ENCODE assay signal across 7 mouse cellular contexts in the genomic region with DNA sequence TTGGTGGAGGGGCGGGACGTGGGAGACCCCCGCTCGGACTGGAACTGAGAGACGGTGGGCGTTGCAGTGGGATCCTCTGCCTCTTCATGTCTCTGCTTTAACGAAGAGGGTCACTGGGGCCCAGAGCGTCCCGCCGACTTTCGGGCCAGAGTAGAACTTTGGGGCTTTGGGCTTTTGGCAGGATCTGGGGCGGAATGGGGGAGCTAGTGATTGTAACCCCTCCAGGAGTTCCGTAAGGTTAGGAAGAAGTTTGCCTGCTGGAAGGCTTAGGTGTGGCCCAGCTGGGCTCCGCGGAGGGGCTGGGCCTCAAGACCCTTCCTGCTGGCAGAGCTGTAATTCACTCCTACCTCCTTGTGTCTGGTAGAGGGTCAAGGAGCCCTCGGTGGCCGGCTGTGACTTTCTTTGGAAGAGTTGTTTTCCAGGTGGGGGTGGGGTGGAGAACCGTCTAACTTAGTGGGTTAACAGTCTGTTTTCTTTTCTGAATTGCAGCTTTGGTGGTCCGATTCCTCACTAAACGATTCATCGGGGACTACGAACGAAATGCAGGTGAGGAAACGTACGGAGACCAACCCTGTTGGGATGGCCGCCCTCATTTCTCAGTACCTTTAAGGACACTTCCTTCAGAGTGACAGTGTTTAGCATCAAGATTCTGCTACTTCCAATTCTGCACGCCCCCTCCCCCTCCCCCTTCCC. TPM values are rescaled to one million over a fixed set of nuclear protein-coding genes. Genes with fewer than 3 reads are reported as not detected.
DNase-seq lines count a peak whose midpoint lies in the region; ATAC-seq lines count a peak whose summit lies in the region.

No protein-coding gene starts in this region.

- DNase-seq in lung, postnatal 4 days = no peak
- DNase-seq in embryonic facial prominence, embryonic 11.5 days (ENCODE audit: low spot score) = no peak
- DNase-seq in spleen, adult 12 weeks (ENCODE audit: low spot score) = no peak
- no peak for DNase-seq in urinary bladder, adult 2 months (ENCODE audit: low spot score)

- H3K27ac ChIP-seq in lung, embryonic 16.5 days (ENCODE audit: low read length) = peak overlapping the region; percentile 92
- peak overlapping the region; percentile 78 for H3K27ac ChIP-seq in embryonic facial prominence, embryonic 11.5 days (replicated peaks; ENCODE audit: low read depth, low read length)
- peak overlapping the region; percentile 68 for H3K27ac ChIP-seq in hindbrain, embryonic 16.5 days (ENCODE audit: low read depth, low read length)
- peak overlapping the region; percentile 44 for H3K27ac ChIP-seq in midbrain, embryonic 16.5 days (ENCODE audit: low read length)

- H3K4me1 ChIP-seq in lung, embryonic 16.5 days (replicated peaks; ENCODE audit: control insufficient read depth, insufficient read depth, low read length) = peaks cover 53% of the 10 kb centered on the region
- peaks cover 13% of the 10 kb centered on the region; the same call in 1 of the 2 replicates for H3K4me1 ChIP-seq in embryonic facial prominence, embryonic 11.5 days (ENCODE audit: control insufficient read depth, insufficient read depth, low read length)
- peaks cover 21% of the 10 kb centered on the region for H3K4me1 ChIP-seq in hindbrain, embryonic 16.5 days (ENCODE audit: control insufficient read depth, insufficient read depth, low read depth, low read length)
- peaks cover 23% of the 10 kb centered on the region for H3K4me1 ChIP-seq in midbrain, embryonic 16.5 days (ENCODE audit: control insufficient read depth, insufficient read depth, low read length)

- ATAC-seq in lung, embryonic 16.5 days (ENCODE audit: low read depth) = peak; percentile 6
- no peak for ATAC-seq in embryonic facial prominence, embryonic 11.5 days (replicated peaks; ENCODE audit: insufficient number of reproducible peaks, low FRiP score, low TSS enrichment, low read depth)
- no peak for ATAC-seq in hindbrain, embryonic 16.5 days
- 0 out of 2 replicates have a peak, but pooled peaks have one; percentile 8 for ATAC-seq in midbrain, embryonic 16.5 days

- peak overlapping the region; percentile 99 for H3K4me3 ChIP-seq in lung, embryonic 16.5 days (ENCODE audit: low read length)
- peak overlapping the region; percentile 98 for H3K4me3 ChIP-seq in embryonic facial prominence, embryonic 11.5 days (ENCODE audit: low read depth, low read length)
- H3K4me3 ChIP-seq in hindbrain, embryonic 16.5 days (ENCODE audit: low read length) = peak overlapping the region; percentile 81
- peak overlapping the region; percentile 77 for H3K4me3 ChIP-seq in midbrain, embryonic 16.5 days (ENCODE audit: low read depth, low read length)

- H3K4me2 ChIP-seq in lung, embryonic 16.5 days (ENCODE audit: low read depth, low read length) = peak overlapping the region; percentile 99
- H3K4me2 ChIP-seq in embryonic facial prominence, embryonic 11.5 days (ENCODE audit: low read depth, low read length) = peak overlapping the region; percentile 93
- peak overlapping the region; percentile 89 for H3K4me2 ChIP-seq in hindbrain, embryonic 16.5 days (ENCODE audit: low read length)
- H3K4me2 ChIP-seq in midbrain, embryonic 16.5 days (ENCODE audit: low read length) = peak overlapping the region; percentile 96

- WGBS in lung, embryonic 16.5 days = under 1% methylated on average over 27 of the region's 27 CpGs
- WGBS in embryonic facial prominence, embryonic 11.5 days = under 1% methylated on average over 27 of the region's 27 CpGs
- WGBS in hindbrain, embryonic 16.5 days = 2% methylated on average over 27 of the region's 27 CpGs
- WGBS in midbrain, embryonic 16.5 days = under 1% methylated on average over 27 of the region's 27 CpGs

- H3K36me3 ChIP-seq in lung, embryonic 16.5 days (ENCODE audit: control insufficient read depth, insufficient read depth, low read length) = peaks cover 27% of the 10 kb centered on the region
- H3K36me3 ChIP-seq in embryonic facial prominence, embryonic 11.5 days (replicated peaks; ENCODE audit: control insufficient read depth, insufficient read depth, low read depth, low read length) = no peaks in the 10 kb centered on the region; the same call in none of the 2 replicates
- no peaks in the 10 kb centered on the region for H3K36me3 ChIP-seq in hindbrain, embryonic 16.5 days (ENCODE audit: control insufficient read depth, insufficient read depth, low read length)
- H3K36me3 ChIP-seq in midbrain, embryonic 16.5 days (ENCODE audit: control insufficient read depth, insufficient read depth, low read length) = no peaks in the 10 kb centered on the region

- H3K9ac ChIP-seq in lung, embryonic 16.5 days (ENCODE audit: low read length) = peak overlapping the region; percentile 100
- peak overlapping the region; percentile 96 for H3K9ac ChIP-seq in embryonic facial prominence, embryonic 11.5 days (replicated peaks; ENCODE audit: low read length)
- H3K9ac ChIP-seq in hindbrain, embryonic 16.5 days (ENCODE audit: low read depth, low read length) = peak overlapping the region; percentile 80
- H3K9ac ChIP-seq in midbrain, embryonic 16.5 days (ENCODE audit: low read depth, low read length) = peak overlapping the region; percentile 72

- H3K9me3 ChIP-seq in lung, embryonic 16.5 days (ENCODE audit: control insufficient read depth, low read length) = no peaks in the 10 kb centered on the region
- no peaks in the 10 kb centered on the region for H3K9me3 ChIP-seq in embryonic facial prominence, embryonic 11.5 days (replicated peaks; ENCODE audit: control insufficient read depth, low read length)
- H3K9me3 ChIP-seq in hindbrain, embryonic 16.5 days (ENCODE audit: control insufficient read depth, low read length) = no peaks in the 10 kb centered on the region
- H3K9me3 ChIP-seq in midbrain, embryonic 16.5 days (replicated peaks; ENCODE audit: control insufficient read depth, low read length, poor library complexity, severe bottlenecking) = no peaks in the 10 kb centered on the region

- H3K27me3 ChIP-seq in lung, embryonic 16.5 days (ENCODE audit: control insufficient read depth, insufficient read depth, low read depth, low read length) = no peaks in the 10 kb centered on the region
- no peaks in the 10 kb centered on the region for H3K27me3 ChIP-seq in embryonic facial prominence, embryonic 11.5 days (ENCODE audit: control insufficient read depth, insufficient read depth, low read length)
- no peaks in the 10 kb centered on the region for H3K27me3 ChIP-seq in hindbrain, embryonic 16.5 days (replicated peaks; ENCODE audit: control insufficient read depth, insufficient read depth, low read length)
- H3K27me3 ChIP-seq in midbrain, embryonic 16.5 days (ENCODE audit: control insufficient read depth, insufficient read depth, low read depth, low read length) = 0 out of 2 replicates have a peak, but pooled peaks cover 4% of the 10 kb centered on the region

RNA-seq across cellular contexts. Expression of a gene that starts 0.7 kb away (rescaled TPM):
- 182 and 188 TPM in 2 replicates for polyA plus RNA-seq in lung, embryonic 16.5 days (2015; fragmentation: Nextera tagmentation; extraction: Ambion mirVana)
- polyA plus RNA-seq in embryonic facial prominence, embryonic 11.5 days (2014; fragmentation: Nextera tagmentation; extraction: Ambion mirVana) = 82.8 and 83.8 TPM in 2 replicates
- 19.9 and 20.7 TPM in 2 replicates for polyA plus RNA-seq in hindbrain, embryonic 16.5 days (2015; fragmentation: Nextera tagmentation; extraction: Ambion mirVana)
- polyA plus RNA-seq in midbrain, embryonic 16.5 days (2015; fragmentation: Nextera tagmentation; extraction: Ambion mirVana) = 11.3 and 12.4 TPM in 2 replicates
- 88.0 and 114 TPM in 2 replicates for polyA plus RNA-seq in urinary bladder, adult 2 months (2012; rRNA removed)

Comparison
In these comparisons a context has a peak if more than half of its experiments do, and no peak if none do; other contexts are left out.
1. ATAC-seq: peak in lung, embryonic 16.5 days (single experiment) and midbrain, embryonic 16.5 days (single experiment); none in embryonic facial prominence, embryonic 11.5 days (single experiment) and hindbrain, embryonic 16.5 days (single experiment).
2. Peak in every context shown above with its lines, with median percentiles within 50 percentile points of each other: H3K27ac ChIP-seq, H3K4me2 ChIP-seq, H3K4me3 ChIP-seq and H3K9ac ChIP-seq.